Mouse (Mus musculus): ENCODE data around the gene Wfdc21. TPM values are rescaled to one million over a fixed set of nuclear protein-coding genes. Genes with fewer than 3 reads are reported as not detected.
A peak's percentile ranks its signal among the peaks of the same experiment; 100 is the strongest.

Gene Wfdc21
- total RNA-seq, 2 experiments from 2014 or later: 3.4 TPM; not detected in 1

- peak; percentile 83 for DNase-seq
Measured at GRCm38 (mm10) chr11:83753581-83754181, 6.9 kb downstream of the Wfdc21 start, which contains the start of gene Heatr6. TSS of gene Heatr6 (plus strand) at chr11:83753696.

- DNase-seq: no peak
Measured at GRCm38 (mm10) chr11:83754227-83754626, 7.5 kb downstream of the Wfdc21 start.

DNA sequence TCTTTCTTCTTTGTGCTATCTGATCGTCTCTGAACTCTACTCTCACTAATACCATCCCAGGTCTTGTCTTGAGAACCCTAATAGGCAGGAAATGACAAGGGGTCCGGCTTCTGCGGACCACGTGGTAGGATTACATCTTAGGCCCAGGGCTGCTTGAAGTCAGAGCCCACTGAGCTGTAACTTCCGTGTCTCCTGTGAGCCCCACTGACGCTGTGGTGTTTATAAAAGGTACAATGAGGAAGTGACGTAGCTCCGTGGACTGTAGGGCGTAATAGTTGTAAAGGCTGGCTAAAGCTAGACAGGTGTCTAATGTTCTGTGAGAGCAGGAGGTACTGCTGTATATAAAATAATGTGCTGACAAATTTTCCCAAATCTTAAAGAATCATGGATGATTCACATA lies 20.6 kb downstream of the Wfdc21 start:
- DNase-seq: no peak

GRCm38 (mm10) chr11:83768976-83769375 lies 22.2 kb downstream of the Wfdc21 start:
- no peak for DNase-seq

DNA sequence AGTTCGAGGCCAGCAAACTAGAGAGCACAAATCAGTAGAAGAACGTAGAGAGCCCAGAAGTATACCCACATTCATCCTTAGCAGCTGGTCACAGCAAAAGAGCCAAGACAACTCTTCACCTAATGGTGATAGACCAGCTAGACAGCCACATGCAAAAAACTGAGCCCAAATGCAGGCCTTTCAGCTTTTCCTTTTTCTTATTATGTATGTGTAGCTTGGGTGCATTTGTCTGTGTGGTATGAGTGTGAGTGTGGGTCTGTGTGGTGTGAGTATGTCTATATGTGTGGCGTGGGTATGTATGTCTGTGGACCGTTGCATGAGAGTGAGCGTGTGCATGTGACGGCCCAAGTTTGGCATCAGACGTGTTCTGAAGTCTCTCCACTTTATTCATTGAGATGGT lies 24.3 kb downstream of the Wfdc21 start:
- DNase-seq: no peak

DNA sequence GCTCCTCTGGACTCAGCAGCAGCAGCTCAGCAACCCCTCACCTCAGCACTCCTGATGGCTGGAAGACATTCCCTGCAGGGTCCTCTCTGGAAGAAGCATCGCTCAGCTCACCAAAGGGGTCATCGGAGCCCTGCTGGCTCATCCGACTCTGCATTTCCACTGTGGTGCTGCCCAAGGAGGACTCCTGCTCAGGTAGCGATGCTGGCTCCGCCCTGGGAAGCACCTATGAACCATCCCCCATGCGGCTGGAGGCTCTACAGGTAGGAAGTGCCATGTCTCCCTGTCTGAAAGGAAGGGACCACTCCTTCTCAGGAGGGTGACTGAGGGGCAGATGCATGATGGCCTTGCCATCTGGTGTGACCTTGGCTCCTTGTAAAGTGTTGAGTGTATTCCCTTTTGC lies 25.6 kb downstream of the Wfdc21 start:
- DNase-seq: no peak

DNA sequence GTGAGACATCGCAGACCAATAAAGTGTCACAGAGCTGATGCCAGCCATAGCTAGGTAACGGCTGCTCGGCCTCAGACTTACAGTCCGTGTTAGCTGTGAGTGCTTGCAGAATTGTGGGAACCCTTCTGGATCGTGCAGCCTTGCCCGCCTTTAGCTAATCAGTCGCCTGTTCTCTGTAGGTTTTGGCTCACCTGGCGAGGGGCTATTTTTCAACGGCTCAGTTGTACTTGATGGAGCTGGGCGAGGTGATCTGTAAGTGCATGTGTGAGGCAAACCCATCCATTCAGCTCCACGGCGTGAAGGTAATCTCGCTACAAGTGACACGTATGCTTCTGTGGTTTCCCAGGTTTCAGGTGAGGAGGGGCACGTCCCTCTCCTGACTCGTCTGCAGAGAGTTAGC lies 27.0 kb downstream of the Wfdc21 start:
- no peak for DNase-seq

DNA sequence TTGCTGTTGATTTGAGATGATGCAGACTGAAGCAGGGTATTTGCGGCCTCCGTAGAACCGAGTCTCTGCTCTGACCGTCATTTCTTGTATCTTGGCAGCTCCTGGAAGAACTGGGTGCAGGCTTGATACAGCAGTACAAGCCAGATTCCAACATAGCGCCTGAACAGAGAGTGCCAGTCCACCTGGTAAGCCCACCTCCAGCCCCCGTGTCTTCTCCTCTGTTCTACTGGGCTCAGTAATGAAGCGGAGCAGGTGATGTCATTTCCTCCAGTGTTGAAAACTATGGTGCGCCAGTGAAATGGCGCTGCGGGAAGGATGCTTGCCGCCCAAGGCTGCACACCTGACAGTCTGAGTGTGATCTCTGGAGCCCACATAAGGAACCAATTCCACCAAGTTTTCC lies 27.6 kb downstream of the Wfdc21 start:
- no peak for DNase-seq

DNA sequence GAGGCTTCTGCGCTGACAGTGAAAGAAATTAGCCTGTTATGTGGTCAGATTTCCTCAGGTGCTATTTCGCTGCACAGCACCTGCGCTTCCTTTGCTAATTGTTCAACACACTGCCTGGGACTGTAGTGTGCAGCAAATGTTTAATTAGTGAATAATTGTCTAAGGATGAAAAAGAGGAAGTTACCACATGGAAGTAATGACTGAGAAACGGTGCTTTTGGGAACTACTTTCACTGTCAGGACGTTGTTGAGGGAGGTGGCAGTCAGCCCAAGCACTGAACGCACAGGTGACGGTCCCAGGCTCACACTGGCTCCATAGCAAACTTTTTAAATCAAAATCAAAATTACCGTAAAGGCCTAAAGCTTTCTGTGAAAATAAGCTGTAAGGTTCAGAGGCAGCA lies 30.1 kb downstream of the Wfdc21 start:
- no peak for DNase-seq

- no peak for DNase-seq
Measured at GRCm38 (mm10) chr11:83783931-83784600, 37.3 kb downstream of the Wfdc21 start.

DNA sequence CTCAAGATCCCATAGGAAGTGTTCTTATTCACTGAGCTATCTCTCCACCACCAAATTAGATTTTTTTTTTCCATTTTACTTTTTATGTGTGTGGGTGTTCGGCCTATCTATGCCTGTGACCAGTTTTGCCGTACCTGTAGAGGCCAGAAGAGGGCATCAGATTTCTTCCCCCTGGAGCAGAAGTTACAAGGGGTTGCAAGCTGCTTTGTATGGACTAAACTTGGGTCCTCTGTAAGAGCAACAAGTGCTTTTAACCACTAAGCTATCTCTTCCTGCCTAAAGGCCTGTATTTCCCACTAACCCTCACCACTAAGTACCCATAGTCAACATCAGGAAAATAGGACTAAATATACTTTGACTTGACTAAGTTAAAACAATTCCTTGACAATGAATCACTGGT lies 37.9 kb downstream of the Wfdc21 start:
- DNase-seq: no peak

DNA sequence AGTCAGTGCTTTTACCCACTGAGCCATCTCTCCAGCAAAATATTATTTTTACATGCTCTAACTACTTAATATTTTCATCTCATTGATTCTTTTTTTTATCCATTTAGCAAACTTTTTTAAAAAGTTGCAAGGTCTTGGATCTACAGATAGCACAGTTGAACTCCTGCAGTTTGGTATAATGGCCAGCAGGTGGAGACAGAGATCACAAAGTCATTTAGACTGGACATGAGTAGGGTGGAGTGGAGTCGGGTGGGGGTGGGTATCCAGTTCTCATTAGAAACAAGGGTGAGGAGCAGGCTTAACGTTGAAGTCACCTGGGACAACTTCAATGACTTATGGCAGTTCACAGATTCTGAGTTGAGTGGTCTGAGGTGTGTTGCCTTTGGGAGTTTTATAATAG lies 38.6 kb downstream of the Wfdc21 start:
- DNase-seq: no peak

DNA sequence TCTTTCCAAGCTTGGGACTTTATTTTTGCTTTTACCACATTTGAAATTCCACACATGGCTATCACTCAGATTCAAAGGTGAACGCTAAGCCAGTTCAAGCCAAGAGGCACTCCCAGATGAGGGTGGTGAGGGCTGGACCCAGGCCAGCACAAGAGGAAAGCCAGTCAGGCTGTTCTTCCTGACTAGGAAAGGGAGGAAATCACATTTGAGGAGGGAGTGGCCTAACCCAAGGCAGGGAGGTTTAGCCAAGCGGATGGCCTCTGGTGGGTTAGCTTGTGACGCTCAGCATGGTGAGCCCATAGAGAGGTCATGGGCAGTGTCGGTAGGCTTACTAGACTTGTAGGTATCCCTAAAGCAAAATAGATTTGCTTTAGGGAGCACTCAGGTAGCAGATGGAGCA lies 40.1 kb downstream of the Wfdc21 start:
- DNase-seq: peak; percentile 7

DNA sequence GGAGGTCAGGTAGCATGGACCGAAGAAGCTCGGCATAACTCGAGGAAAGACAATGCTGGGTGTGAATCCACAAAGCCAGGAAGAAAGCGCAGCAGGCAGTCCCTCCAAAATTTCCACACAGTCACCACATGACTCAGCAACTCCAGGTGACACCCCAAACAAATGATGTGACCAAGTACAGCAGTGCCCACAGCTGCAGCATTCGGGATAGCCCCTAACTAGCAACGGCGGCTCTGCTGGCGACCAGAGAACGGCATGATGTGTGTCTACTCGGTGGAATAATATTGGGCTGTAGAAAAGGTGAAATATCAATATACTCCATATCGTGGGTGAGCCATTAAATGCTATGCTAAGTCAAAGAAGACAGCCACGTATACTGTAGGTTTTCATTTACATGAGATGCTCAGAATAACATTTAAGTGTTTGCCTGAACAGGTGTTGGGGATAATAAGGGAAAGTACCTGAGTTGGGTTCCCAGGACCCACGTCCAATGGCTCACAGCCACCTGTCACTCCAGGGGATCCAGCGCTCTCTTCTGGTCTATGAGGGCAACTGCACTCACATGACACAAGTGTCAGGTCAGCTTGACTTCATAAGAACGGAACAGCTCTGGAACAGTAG lies 40.8 kb downstream of the Wfdc21 start:
- DNase-seq: no peak

DNA sequence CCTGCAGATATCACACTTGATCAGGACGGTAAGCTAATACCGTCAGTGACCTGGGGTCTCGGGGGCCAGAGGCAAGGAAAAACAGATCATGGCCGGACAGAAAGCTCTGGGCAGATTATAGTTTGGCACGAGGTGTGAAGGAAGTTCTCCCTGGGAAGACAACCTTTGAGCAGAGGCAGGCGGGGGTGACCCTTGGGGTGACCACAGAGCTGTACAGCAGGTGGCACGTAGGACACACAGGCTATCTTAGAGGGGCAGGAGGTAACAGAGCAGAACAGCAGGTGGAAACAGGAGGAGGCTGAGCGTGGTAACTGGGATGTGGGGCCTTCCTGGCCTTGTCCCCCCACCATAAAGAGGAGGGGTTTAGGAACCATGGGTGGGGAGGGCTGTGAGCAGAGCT lies 41.6 kb downstream of the Wfdc21 start:
- no peak for DNase-seq

DNA sequence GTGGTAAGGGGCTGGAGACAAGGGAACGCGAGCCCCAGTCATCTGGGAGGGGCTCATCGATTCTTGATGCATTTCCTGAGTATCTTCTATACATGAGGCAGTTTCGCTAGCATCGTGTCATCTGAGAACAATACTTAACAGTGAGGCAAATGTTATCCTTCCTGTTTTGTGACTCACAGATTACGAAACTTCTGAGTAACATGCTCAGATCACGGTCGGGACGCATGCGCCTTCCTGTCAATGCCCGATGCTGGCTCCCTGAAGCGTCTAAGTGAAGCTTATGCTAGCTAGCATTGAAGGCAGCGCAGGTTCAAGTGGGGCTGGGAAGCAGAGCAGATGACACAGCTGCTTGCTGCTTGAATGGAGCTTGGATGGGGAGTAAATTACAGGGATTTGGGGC lies 42.5 kb downstream of the Wfdc21 start:
- no peak for DNase-seq

- no peak for DNase-seq
Measured at GRCm38 (mm10) chr11:83791133-83791532, 44.4 kb downstream of the Wfdc21 start.

- no peak for DNase-seq
Measured at GRCm38 (mm10) chr11:83792316-83792914, 45.7 kb downstream of the Wfdc21 start.

- DNase-seq: no peak
Measured at GRCm38 (mm10) chr11:83793264-83793663, 46.5 kb downstream of the Wfdc21 start.

- no peak for DNase-seq
Measured at GRCm38 (mm10) chr11:83796112-83796511, 49.4 kb downstream of the Wfdc21 start.

GRCm38 (mm10) chr11:83796980-83797608 lies 50.4 kb downstream of the Wfdc21 start:
- no peak for DNase-seq

DNA sequence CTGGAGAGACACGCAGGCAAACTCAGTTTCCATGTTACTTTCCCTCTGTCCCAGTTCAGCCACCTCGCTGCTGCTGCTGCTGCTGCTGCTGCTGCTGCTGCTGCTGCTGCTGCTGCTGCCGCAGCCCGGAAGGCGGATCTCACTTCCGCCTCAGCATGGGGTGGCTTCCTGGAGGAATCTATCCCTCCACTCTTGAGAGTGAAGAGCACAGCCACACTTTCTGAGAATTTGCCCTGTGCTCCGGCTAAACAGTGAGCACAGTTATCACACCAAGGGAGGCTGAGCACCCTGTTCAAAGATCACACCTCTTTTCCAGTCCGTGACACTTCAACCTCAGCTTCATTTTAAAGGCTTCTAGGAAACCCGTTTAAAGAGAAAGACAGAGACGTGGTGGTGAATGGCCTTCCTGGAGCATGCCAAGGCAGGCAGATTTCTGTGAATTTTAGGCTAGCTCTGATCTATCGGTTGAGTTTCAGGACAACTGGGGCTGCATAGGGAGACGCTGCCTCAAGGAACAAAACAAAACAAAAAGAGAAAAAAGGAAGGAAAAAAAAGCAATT lies 53.2 kb downstream of the Wfdc21 start:
- no peak for DNase-seq

- DNase-seq: no peak
Measured at GRCm38 (mm10) chr11:83802166-83802565, 55.4 kb downstream of the Wfdc21 start.
